Mouse (Mus musculus) cortical plate, adult 2 months (tissue): ENCODE results near the gene Tpo. TPM values are rescaled to one million over a fixed set of nuclear protein-coding genes. Genes with fewer than 3 reads are reported as not detected.

Experiments
- H3K27ac ChIP-seq: fragments of 200-500 bp; 2 replicates; pipeline ENCODE4 v1.5.1; 2012; ENCODE audit warnings: low read length, control low read depth, inconsistent platforms; ENCODE audit not compliant: insufficient read depth
- H3K4me1 ChIP-seq: fragments of 200-500 bp; 2 replicates; pipeline ENCODE4 v1.6.1; 2011; ENCODE audit warnings: low read length; ENCODE audit not compliant: control insufficient read depth, insufficient read depth
- H3K4me3 ChIP-seq: fragments of 200-500 bp; 2 replicates; pipeline ENCODE4 v1.5.1; 2011; ENCODE audit warnings: mild to moderate bottlenecking, low read length, control low read depth; ENCODE audit not compliant: insufficient read depth
- CTCF ChIP-seq: fragments of 200-500 bp; IDR thresholded peaks from 2 replicates; pipeline ENCODE4 v1.5.1; 2011; ENCODE audit warnings: mild to moderate bottlenecking, control low read depth, low read length; ENCODE audit not compliant: insufficient read depth; ENCODE audit errors: extremely low read depth
- POLR2A ChIP-seq: fragments of 200-500 bp; IDR thresholded peaks from 2 replicates; pipeline ENCODE4 v1.6.1; 2011; ENCODE audit warnings: mild to moderate bottlenecking, low read length, control low read depth; ENCODE audit not compliant: insufficient read depth; ENCODE audit errors: extremely low read depth
- polyA plus RNA-seq: library from polyadenylated mRNA; depleted of rRNA; stranded (reverse); fragments of >200 nt; gene quantifications from 2 replicates; pipeline ENCODE4 v1.2.3, GENCODE M21; 2012; rRNA removed

The Tpo gene
- polyA plus RNA-seq, 1 experiment = 0.46 TPM

DNA sequence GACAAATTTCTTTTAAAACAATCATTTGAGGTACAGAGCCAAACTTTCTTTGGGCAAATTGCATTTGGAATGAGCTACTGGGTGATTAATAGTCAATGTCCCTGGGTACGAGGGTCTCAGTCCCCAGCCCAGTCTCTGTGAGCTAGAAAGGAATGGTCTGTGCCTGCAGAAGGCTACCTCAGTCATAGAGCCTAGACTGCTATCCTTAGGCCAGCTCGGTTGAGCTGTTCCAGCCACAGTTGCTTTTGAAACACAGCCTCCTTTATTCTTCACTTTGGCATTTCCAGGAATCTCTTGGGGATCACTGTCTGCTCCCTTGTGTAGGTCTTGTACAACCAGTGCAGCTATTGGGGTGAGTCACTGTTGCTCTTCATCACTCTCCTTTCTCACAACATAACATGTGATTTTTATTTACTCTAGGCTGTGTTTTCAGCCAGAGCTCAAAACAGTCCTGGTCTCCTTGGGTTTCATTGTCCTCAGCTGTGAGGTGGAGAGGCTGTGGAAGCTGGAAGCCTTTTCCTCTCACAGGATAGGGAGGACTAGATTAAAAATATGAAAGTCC lies 108.1 kb downstream of the Tpo start:
- Histone ChIP-seq H3K27ac (no peak overlapping the region), H3K4me1 (peaks cover 2% of the 10 kb centered on the region), H3K4me3 (no peak overlapping the region)
- TF ChIP-seq CTCF (no peak), POLR2A (no peak)

DNA sequence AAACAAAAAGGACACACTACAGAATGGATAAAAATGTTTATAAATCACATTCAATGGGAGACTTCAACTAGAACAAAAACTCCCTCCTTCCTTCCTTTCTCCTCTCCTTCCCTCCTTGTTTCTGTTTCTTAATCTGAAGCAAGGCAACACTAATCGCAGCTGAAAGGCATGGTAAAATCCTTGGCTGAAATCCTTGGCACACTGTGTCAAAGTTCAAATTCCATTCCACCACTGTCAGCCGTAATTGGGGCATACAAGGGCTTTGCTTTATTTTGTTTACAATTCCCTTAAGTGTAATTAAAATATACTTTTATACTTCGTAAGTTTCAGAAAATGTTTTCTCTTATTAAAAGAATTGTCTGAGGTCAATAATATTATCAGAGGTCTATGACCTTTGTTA lies 108.9 kb downstream of the Tpo start:
- Histone ChIP-seq H3K27ac (no peak overlapping the region), H3K4me1 (peaks cover 2% of the 10 kb centered on the region), H3K4me3 (no peak overlapping the region)
- no peak for TF ChIP-seq CTCF
- TF ChIP-seq POLR2A = no peak

DNA sequence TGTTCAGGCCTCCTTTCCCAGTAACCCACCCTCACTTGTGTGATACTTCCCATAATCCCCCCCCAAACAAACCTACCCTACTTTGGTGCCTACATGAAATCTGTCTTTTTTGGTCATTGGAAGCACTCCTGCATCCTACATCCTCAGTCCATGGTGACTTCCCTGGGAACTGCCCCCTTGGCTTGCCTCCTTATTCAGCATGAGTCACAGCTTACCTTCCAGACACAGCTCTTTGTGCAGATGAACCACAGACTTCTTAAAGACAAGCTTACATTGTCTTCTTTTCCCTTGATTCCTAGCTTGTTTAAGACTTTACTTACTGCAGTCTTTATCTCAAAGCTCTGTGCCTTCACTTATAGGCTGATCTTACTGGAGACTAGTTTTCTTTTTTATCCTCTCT lies 112.0 kb downstream of the Tpo start:
- Histone ChIP-seq H3K4me1 (peaks cover 8% of the 10 kb centered on the region), H3K27ac (no peak overlapping the region), H3K4me3 (no peak overlapping the region)
- TF ChIP-seq POLR2A (no peak), CTCF (no peak)

DNA sequence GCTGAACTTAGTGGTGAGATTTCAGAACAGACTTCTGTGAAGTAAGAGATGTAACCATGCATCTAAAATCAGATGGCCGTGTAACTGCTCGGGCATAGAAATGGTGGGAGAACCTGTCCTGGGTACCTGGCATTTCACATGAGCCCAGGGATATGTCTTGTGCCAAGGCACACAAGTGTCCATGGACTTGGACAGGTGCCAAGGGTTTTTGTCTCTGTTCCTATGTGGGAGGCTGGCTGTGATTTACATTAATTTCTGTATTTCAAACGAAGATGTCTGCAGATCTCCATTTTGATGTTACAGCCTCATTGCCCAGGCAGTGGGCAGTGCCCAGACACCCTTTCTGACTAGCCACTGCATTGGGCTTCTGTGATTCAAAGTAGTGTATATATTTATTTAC lies 115.3 kb downstream of the Tpo start:
- H3K4me1 ChIP-seq = peaks cover 10% of the 10 kb centered on the region

GRCm38 (mm10) chr12:30015501-30015900 lies 116.9 kb downstream of the Tpo start:
- Histone ChIP-seq H3K4me3 (no peak overlapping the region), H3K27ac (no peak overlapping the region), H3K4me1 (peaks cover 8% of the 10 kb centered on the region)
- TF ChIP-seq POLR2A = no peak
- TF ChIP-seq CTCF = no peak

More for the DNA sequence above, 115.3 kb downstream of the Tpo start:
- Histone ChIP-seq H3K27ac (no peak overlapping the region), H3K4me3 (no peak overlapping the region)
- TF ChIP-seq CTCF = no peak
- no peak for TF ChIP-seq POLR2A

GRCm38 (mm10) chr12:30008741-30009140 lies 123.7 kb downstream of the Tpo start:
- Histone ChIP-seq H3K4me1 (peaks cover 1% of the 10 kb centered on the region; the same call in 1 of the 2 replicates), H3K27ac (no peak overlapping the region), H3K4me3 (no peak overlapping the region)
- TF ChIP-seq CTCF (no peak), POLR2A (no peak)

GRCm38 (mm10) chr12:30006586-30006985 lies 125.8 kb downstream of the Tpo start:
- no peak overlapping the region for H3K27ac ChIP-seq
- TF ChIP-seq POLR2A (no peak), CTCF (no peak)
- peaks cover 1% of the 10 kb centered on the region; the same call in 1 of the 2 replicates for H3K4me1 ChIP-seq
- no peak overlapping the region for H3K4me3 ChIP-seq

Other genes starting within 250 kb of the Tpo start
- gene Pxdn, start 195.0 kb downstream of the Tpo start, polyA plus RNA-seq = 72.8 and 75.0 TPM in 2 replicates
- 2.4 and 2.6 TPM in 2 replicates for gene Sntg2, start 240.8 kb upstream of the Tpo start, polyA plus RNA-seq